Mouse (Mus musculus) olfactory bulb, adult 2 months (tissue): Measurements from ENCODE around the gene Wdr20.

Experiments used
- CTCF ChIP-seq: fragments of 200-500 bp; IDR thresholded peaks from 2 replicates; pipeline ENCODE4 v1.5.1; 2012; ENCODE audit warnings: low read depth, mild to moderate bottlenecking, low read length, moderate library complexity; ENCODE audit not compliant: insufficient read depth
- POLR2A ChIP-seq: fragments of 200-500 bp; IDR thresholded peaks from 2 replicates; pipeline ENCODE4 v1.6.1; 2012; ENCODE audit warnings: mild to moderate bottlenecking, low read depth, low read length, moderate library complexity; ENCODE audit not compliant: insufficient read depth

DNA sequence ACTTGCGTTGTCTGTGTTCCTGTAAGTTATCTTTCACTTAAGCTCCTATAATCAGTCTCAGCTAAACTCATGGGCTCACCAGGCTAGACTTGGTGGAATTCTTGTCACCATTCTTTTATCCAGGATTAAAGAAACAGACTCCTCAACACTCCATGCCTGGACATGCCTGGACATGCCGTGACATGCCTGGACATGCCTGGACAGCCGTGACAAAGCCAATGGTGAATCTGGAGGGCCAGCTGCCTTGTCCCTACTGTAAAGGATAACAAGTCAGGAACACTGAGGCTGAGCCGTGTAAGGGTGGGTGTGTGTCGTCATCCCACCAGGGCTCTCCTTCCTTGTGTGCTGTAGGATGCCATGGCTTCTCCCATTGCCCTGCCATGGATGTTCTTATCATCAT is 12.7 kb upstream of the Wdr20 start:
- TF ChIP-seq CTCF (no peak), POLR2A (no peak)
